Mouse (Mus musculus) intestine, embryonic 15.5 days (tissue): ENCODE data around the gene Rbfox2. TPM values are rescaled to one million over a fixed set of nuclear protein-coding genes. Genes with fewer than 3 reads are reported as not detected.

Experiments used
- ATAC-seq: fragments of 200-750 bp; cut with Nextera tagmentation; 2 replicates; pipeline ENCODE4 v1.8.0; 2017; ENCODE audit warnings: moderate TSS enrichment, moderate library complexity
- H3K27ac ChIP-seq: fragments of 300-500 bp; sonication (generic); 2 replicates; pipeline ENCODE4 v1.5.1; 2015; ENCODE audit warnings: mild to moderate bottlenecking, inconsistent platforms
- H3K27me3 ChIP-seq: fragments of 300-500 bp; sonication (generic); replicated peaks from 2 replicates; pipeline ENCODE4 v1.6.1; 2015; ENCODE audit warnings: inconsistent platforms
- H3K36me3 ChIP-seq: fragments of 300-500 bp; sonication (generic); 2 replicates; pipeline ENCODE4 v1.6.1; 2015; ENCODE audit warnings: inconsistent platforms
- H3K4me1 ChIP-seq: fragments of 300-500 bp; sonication (generic); replicated peaks from 2 replicates; pipeline ENCODE4 v1.6.1; 2015; ENCODE audit warnings: inconsistent platforms
- H3K4me2 ChIP-seq: fragments of 300-500 bp; sonication (generic); replicated peaks from 2 replicates; pipeline ENCODE4 v1.6.1; 2015; ENCODE audit warnings: mild to moderate bottlenecking, inconsistent platforms
- H3K4me3 ChIP-seq: fragments of 300-500 bp; sonication (generic); replicated peaks from 2 replicates; pipeline ENCODE4 v1.5.1; 2015; ENCODE audit warnings: inconsistent platforms
- H3K9ac ChIP-seq: fragments of 300-500 bp; sonication (generic); 2 replicates; pipeline ENCODE4 v1.6.1; 2015; ENCODE audit warnings: inconsistent platforms
- H3K9me3 ChIP-seq: fragments of 300-500 bp; sonication (generic); 2 replicates; pipeline ENCODE4 v1.6.1; 2016; ENCODE audit warnings: inconsistent platforms
- WGBS: fragments of 180-500 bp; shearing (Covaris S2); methylation state at CpG from one replicate; pipeline ENCODE4 v1.1.7; 2015; 5-methylcytosine and 5-hydroxymethylcytosine counted together
- polyA plus RNA-seq: library from polyadenylated mRNA; unstranded; fragments of >200 nt; fragmentation: Nextera tagmentation; extraction: Ambion mirVana; gene quantifications from 2 replicates; pipeline ENCODE4 v1.2.1, GENCODE M21; 2015

The Rbfox2 gene
- polyA plus RNA-seq, 1 experiment from 2014 or later, result 44.8 TPM

DNA sequence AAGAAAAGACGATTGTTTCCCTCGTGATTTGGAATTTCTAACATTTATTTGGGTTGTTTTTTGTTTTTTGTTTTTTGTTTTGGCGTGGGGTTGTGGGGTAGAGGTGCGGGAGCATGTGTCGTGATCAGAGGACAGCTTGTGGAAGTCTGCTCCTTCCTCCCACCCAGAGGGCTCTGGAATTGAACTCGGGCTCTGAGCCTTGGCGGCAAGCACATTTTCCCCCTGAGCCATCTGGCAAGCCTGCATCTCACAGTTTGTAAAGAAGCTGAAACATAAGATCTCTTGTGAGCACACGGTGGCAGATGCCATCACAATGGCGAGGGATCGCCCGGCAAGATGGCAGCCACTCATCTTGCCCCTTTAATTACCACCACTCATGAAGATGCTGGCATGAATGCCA, 17.6 kb upstream of the Rbfox2 start:
- no peaks in the 10 kb centered on the region for H3K9me3 ChIP-seq
- no peaks in the 10 kb centered on the region for H3K4me1 ChIP-seq
- H3K4me3 ChIP-seq, result no peak overlapping the region
- H3K36me3 ChIP-seq, result no peaks in the 10 kb centered on the region
- ATAC-seq, result no peak
- no peak overlapping the region for H3K4me2 ChIP-seq
- 90% methylated on average over 11 of the region's 11 CpGs for WGBS
- H3K27ac ChIP-seq, result no peak overlapping the region
- H3K27me3 ChIP-seq, result no peaks in the 10 kb centered on the region
- no peak overlapping the region for H3K9ac ChIP-seq

DNA sequence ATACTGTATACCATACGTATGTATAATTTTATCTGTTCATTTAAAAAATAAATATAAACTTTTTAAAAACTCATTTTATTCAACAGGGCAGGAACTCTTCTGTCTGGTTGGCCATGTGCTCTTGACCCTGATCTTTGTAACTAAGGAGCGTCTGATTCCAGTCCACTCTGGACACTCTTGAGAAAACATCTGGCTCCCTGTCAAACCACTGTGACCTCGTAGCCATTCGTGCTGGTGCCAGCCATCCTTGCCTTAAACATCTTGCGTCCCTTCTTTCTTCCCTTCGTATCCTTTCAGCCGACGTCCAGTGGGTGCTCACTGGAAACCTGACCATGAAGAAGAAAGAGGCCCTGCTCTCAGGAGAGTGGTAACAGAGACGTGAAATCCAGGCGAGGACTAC, 16.4 kb upstream of the Rbfox2 start:
- WGBS, result 77% methylated on average over 10 of the region's 10 CpGs
- Histone ChIP-seq H3K4me1 (no peaks in the 10 kb centered on the region), H3K4me2 (no peak overlapping the region), H3K27me3 (no peaks in the 10 kb centered on the region), H3K27ac (no peak overlapping the region), H3K9me3 (no peaks in the 10 kb centered on the region), H3K9ac (no peak overlapping the region), H3K4me3 (no peak overlapping the region), H3K36me3 (no peaks in the 10 kb centered on the region)
- no peak for ATAC-seq

DNA sequence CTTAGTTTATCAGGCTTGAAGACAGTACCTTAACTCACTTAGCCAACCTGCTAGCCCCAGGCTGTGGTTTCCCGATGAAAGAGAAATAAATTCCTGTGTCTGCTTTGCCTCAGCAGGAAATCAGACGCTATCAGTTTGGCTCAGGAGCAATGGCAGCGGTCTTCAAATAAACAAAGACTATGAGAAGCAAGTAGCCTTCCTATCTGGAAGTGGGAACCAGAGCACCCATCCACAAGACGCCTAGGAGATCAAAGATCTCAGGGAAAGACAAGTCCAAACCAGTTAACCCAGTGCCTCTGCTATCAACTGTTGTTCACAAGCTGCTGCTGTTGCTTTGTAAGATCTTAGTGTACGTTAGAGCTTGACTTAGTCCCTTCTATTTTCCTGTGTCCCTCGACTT, 6.9 kb upstream of the Rbfox2 start:
- H3K36me3 ChIP-seq, result no peaks in the 10 kb centered on the region
- no peaks in the 10 kb centered on the region for H3K9me3 ChIP-seq
- 0 out of 2 replicates have a peak overlapping the region, but pooled peaks have one; percentile 22 for H3K4me2 ChIP-seq
- WGBS, result 17% methylated on average over 6 of the region's 6 CpGs
- H3K27me3 ChIP-seq, result no peaks in the 10 kb centered on the region
- no peak overlapping the region for H3K27ac ChIP-seq
- no peak overlapping the region for H3K4me3 ChIP-seq
- peaks cover 10% of the 10 kb centered on the region for H3K4me1 ChIP-seq
- no peak overlapping the region for H3K9ac ChIP-seq
- no peak for ATAC-seq

DNA sequence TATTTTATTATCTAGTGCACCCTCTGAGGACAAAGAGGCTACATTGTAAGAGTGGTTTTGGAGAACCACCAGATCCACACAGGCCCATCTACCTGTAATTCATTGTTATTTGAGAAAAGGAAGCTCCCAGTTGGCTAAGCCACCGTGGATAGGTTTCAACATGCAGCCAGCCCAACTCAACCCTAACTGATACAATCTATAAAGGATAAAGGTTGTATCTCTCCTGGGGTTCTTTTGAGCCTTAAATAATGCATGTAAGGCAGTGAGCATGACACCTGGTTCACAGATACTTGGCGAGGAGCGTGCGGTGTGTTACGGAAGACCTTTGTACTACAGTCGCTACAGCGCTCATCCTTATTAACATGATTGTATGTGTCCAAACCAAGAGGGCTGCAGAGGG, 6.0 kb upstream of the Rbfox2 start:
- ATAC-seq, result no peak
- H3K36me3 ChIP-seq, result no peaks in the 10 kb centered on the region
- 96% methylated on average over 7 of the region's 7 CpGs for WGBS
- no peaks in the 10 kb centered on the region for H3K27me3 ChIP-seq
- H3K4me3 ChIP-seq, result no peak overlapping the region
- no peaks in the 10 kb centered on the region for H3K9me3 ChIP-seq
- no peak overlapping the region for H3K4me2 ChIP-seq
- H3K4me1 ChIP-seq, result peaks cover 10% of the 10 kb centered on the region
- H3K27ac ChIP-seq, result no peak overlapping the region
- no peak overlapping the region for H3K9ac ChIP-seq

DNA sequence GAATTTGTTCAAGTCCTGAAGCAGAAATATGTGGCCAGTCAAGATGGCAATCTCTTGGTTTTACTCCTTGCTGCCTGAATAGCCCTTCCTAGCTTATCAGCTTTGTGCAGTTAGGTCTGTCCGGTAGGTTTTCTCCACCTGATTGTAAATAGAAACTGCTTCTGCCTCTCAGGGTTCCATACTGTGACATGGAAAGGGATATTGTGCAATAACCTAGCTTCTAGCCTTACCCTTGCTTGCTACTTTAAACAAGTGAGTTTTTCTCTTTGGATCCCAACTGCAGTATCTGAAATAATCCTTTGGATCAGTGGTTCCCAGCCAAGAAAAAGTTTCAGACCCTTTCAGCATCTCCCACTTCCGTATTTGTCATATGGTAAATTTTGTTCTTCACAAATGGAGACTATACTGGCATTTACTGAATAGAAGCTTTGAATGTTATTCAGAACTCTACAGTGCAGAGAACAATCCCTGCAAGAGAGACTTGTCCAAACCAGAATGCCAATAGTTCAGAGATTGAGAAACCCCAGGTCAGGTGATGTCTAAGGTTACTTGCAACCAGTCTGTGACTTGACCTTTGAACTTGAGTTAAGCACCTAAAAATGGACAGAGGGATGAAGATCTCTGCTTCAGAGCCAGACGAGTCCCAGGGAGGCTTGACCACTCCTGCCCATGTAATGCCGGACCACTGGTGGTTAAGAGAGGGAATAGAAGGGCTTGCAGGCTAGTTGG, 1.1 kb upstream of the Rbfox2 start:
- Histone ChIP-seq H3K4me3 (no peak overlapping the region), H3K9ac (no peak overlapping the region), H3K36me3 (no peaks in the 10 kb centered on the region), H3K9me3 (no peaks in the 10 kb centered on the region), H3K4me1 (peaks cover 8% of the 10 kb centered on the region), H3K4me2 (no peak overlapping the region), H3K27me3 (no peaks in the 10 kb centered on the region), H3K27ac (no peak overlapping the region)
- WGBS, result 73% methylated on average over 4 of the region's 4 CpGs
- no peak for ATAC-seq

DNA sequence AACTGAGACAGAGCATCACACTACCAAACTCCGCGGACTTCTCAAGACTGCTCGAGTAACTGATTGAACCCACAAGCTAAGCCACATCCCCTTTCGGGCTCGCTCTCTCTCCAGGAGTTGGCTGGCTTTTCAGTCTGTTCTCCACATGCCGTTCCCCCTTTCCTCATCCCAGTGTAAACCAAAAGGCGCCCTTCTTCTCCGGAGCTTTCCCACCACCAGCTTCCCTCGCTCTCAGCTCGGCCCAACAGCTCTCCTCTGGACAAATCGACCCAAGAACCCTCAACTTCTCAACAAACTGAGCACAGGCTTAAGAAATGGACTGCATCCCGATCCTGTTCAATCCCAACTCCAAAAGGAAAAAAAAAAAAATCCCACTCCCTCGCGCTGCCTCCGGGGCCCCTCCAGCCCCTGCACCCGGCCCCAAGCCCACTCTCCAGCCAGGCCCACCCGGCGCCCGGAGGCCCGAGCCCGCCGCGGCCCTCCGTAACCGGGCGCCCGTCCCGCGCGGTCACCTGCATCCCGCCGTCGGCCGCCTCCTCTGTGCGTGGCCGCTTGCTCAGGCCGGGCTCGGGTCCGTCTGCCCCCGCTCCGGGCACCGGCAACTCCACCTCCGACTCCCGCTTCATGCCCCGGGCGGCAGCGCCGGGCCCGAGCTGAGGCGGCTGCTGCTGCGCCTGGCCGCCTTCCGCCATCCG, 805 bp downstream of the Rbfox2 start:
- under 1% methylated on average over 54 of the region's 54 CpGs for WGBS
- peaks cover 8% of the 10 kb centered on the region for H3K4me1 ChIP-seq
- no peaks in the 10 kb centered on the region for H3K27me3 ChIP-seq
- peak; percentile 57 for ATAC-seq
- H3K4me2 ChIP-seq, result peak overlapping the region; percentile 69
- H3K9ac ChIP-seq, result peak overlapping the region; percentile 95
- H3K36me3 ChIP-seq, result no peaks in the 10 kb centered on the region
- peak overlapping the region; percentile 95 for H3K4me3 ChIP-seq
- H3K27ac ChIP-seq, result peak overlapping the region; percentile 99
- no peaks in the 10 kb centered on the region for H3K9me3 ChIP-seq

DNA sequence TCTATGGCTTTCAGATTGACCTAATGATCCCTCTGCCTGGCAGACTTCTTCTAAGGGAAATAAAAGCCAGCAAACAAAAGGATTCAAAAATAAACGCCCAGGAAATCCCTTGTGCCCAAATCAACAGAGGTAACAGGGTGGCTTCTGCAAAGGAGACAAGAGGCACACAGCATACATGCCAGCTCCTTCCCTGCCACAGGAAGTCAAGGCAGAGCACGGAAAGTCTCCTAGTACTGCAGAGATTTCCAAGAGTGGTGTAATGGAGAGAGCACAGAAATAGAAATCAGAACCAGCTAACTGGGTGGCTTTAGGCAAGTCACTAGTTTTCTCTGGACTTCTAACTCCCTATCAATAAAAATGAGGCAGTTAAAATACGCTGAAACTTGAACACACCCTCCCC, 1.8 kb downstream of the Rbfox2 start:
- Histone ChIP-seq H3K27me3 (no peaks in the 10 kb centered on the region), H3K9ac (peak overlapping the region; percentile 95), H3K4me1 (peaks cover 8% of the 10 kb centered on the region), H3K27ac (no peak overlapping the region), H3K4me3 (peak overlapping the region; percentile 95), H3K4me2 (peak overlapping the region; percentile 69), H3K36me3 (no peaks in the 10 kb centered on the region), H3K9me3 (no peaks in the 10 kb centered on the region)
- 7% methylated on average over 3 of the region's 3 CpGs for WGBS
- no peak for ATAC-seq

DNA sequence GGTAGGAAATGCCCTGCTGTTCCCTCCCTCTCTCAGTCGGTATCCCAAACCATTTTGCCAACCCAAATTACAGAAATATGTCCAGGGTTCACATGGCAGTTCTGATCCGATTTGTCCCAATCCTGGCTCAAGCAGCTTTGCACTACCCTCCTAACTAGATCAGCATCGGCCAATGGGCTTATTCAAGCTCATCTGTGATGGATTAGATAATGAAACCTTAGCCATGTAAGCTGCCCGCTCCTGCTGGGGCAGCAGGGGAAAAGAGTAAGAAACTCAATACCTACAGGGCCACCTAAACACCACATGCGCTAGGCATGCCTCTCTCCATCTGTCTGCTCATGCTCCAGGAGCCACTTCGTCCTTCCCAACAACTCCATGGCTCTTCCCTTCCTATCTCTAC, 5.7 kb downstream of the Rbfox2 start:
- no peak for ATAC-seq
- H3K4me3 ChIP-seq, result no peak overlapping the region
- no peaks in the 10 kb centered on the region for H3K27me3 ChIP-seq
- H3K9me3 ChIP-seq, result no peaks in the 10 kb centered on the region
- no peak overlapping the region for H3K27ac ChIP-seq
- no peak overlapping the region for H3K4me2 ChIP-seq
- 83% methylated on average over 6 of the region's 6 CpGs for WGBS
- H3K9ac ChIP-seq, result no peak overlapping the region
- no peaks in the 10 kb centered on the region for H3K36me3 ChIP-seq
- peaks cover 11% of the 10 kb centered on the region for H3K4me1 ChIP-seq

DNA sequence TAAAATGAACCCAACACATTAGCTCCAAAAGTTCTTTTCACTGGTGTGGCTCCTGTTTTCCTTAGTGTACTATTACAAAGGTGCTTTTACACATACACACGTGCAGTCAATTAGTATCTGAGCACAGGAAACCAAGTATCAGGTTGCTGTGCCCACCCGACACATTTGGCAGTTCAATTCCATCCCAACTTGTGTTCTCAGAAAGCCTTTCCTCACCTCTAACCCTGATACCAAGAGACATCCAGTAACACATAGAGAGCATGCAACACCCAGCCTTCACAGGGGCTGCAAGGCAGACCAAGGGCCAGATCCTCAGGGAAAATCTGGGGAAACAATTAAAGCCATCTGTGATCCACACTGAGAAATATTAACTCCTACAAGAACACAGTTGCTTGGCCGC, 8.2 kb downstream of the Rbfox2 start:
- H3K4me3 ChIP-seq, result no peak overlapping the region
- no peaks in the 10 kb centered on the region for H3K9me3 ChIP-seq
- H3K36me3 ChIP-seq, result no peaks in the 10 kb centered on the region
- WGBS, result 81% methylated on average over 3 of the region's 3 CpGs
- H3K4me1 ChIP-seq, result peaks cover 5% of the 10 kb centered on the region; the same call in 1 of the 2 replicates
- no peak for ATAC-seq
- no peak overlapping the region for H3K9ac ChIP-seq
- H3K27ac ChIP-seq, result no peak overlapping the region
- no peaks in the 10 kb centered on the region for H3K27me3 ChIP-seq
- H3K4me2 ChIP-seq, result no peak overlapping the region

DNA sequence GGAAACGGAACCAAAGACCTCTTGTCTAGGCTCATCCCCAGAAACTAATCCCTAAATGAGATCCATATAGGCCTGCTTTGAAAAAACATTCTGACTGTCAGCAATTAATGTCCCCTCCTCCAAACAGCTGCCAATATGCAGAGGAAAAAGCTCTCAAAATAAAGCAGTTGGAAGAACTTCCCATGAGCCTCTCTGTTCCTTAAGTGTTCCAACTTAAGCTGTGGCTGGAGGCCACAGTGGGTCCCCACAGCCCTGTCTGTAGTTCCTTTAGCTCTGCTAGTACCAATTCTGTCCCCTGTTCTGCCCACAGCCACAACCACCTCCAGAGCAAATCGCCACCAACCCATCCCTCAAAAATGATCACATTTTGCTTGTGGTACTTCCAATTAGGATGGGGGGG, 10.2 kb downstream of the Rbfox2 start:
- ATAC-seq, result no peak
- Histone ChIP-seq H3K27ac (0 out of 2 replicates have a peak overlapping the region, but pooled peaks have one; percentile 7), H3K9ac (no peak overlapping the region), H3K9me3 (no peaks in the 10 kb centered on the region), H3K36me3 (no peaks in the 10 kb centered on the region), H3K4me3 (no peak overlapping the region), H3K4me2 (no peak overlapping the region), H3K4me1 (0 out of 2 replicates have a peak, but pooled peaks cover 5% of the 10 kb centered on the region), H3K27me3 (no peaks in the 10 kb centered on the region)
- 82% methylated on average over 2 of the region's 2 CpGs for WGBS

DNA sequence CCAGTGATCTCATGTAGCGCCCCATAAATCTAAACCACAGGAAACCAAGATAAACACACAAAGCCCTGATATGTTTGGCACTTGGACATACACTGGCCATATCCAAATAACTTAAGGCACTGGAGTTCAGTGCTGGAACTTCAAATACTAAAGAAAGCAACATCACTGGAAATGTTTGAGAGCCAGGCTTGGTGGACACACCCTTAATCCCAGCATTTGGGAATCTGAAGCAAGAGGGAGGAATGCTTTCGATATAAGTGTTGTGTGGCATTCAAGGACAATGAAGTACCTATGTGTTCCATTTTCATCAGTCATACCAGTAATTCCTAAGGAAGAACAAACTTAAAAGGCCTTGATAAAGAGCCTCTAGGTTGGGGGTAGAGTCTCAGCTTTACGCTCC, 13.3 kb downstream of the Rbfox2 start:
- no peaks in the 10 kb centered on the region for H3K27me3 ChIP-seq
- WGBS, result 92% methylated on average over 3 of the region's 3 CpGs
- no peak for ATAC-seq

DNA sequence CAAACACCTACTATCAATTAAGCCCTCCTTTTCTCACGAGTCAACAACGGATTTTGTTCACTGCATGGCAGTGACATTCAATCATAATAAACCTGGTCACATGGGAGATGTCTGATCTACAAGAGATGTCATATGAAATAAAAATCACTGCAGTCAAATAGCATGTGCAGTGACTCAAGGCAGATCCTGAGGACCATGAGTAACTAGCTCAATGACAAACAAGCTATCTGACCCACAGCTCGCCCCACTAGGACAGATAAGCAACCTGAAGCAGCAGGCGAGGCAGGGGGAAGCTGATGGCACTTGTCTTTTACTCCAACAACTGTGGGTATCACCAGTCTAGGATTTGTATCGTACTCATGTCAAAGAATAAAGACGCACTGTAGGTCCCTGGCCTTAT, 14.4 kb downstream of the Rbfox2 start:
- Histone ChIP-seq H3K4me3 (no peak overlapping the region), H3K27ac (no peak overlapping the region), H3K27me3 (no peaks in the 10 kb centered on the region), H3K4me2 (no peak overlapping the region), H3K4me1 (0 out of 2 replicates have a peak, but pooled peaks cover 5% of the 10 kb centered on the region), H3K9me3 (no peaks in the 10 kb centered on the region), H3K9ac (no peak overlapping the region), H3K36me3 (no peaks in the 10 kb centered on the region)
- no peak for ATAC-seq
- 56% methylated on average over 6 of the region's 6 CpGs for WGBS

More for the DNA sequence above, 13.3 kb downstream of the Rbfox2 start:
- no peak overlapping the region for H3K9ac ChIP-seq
- H3K9me3 ChIP-seq, result no peaks in the 10 kb centered on the region
- no peak overlapping the region for H3K4me3 ChIP-seq
- H3K4me1 ChIP-seq, result 0 out of 2 replicates have a peak, but pooled peaks cover 5% of the 10 kb centered on the region
- no peak overlapping the region for H3K27ac ChIP-seq
- no peak overlapping the region for H3K4me2 ChIP-seq
- no peaks in the 10 kb centered on the region for H3K36me3 ChIP-seq

DNA sequence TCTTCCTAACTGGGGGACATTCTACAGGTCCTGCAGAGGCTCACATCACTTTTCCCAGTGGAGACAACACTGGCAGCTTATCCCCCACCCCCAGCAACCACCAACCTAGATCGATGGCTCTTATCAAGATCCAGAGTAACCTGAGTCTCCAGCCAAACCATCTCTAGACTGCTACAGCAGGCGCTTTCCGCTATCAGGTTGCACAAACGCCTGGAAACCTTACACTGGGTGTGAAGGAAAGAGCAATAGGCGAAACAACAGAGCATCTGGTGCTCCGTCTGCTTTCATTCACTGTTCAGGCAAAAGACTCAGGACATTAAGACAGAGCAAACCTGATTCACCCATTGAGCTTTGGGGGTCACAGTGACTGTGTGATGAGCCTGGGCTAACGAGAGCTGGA, 15.3 kb downstream of the Rbfox2 start:
- no peak overlapping the region for H3K4me3 ChIP-seq

More for the DNA sequence above, 15.3 kb downstream of the Rbfox2 start:
- no peaks in the 10 kb centered on the region for H3K9me3 ChIP-seq
- 0 out of 2 replicates have a peak, but pooled peaks cover 3% of the 10 kb centered on the region for H3K4me1 ChIP-seq
- no peak for ATAC-seq
- WGBS, result 45% methylated on average over 7 of the region's 7 CpGs
- no peaks in the 10 kb centered on the region for H3K36me3 ChIP-seq
- H3K9ac ChIP-seq, result no peak overlapping the region
- no peaks in the 10 kb centered on the region for H3K27me3 ChIP-seq
- no peak overlapping the region for H3K27ac ChIP-seq
- H3K4me2 ChIP-seq, result no peak overlapping the region
